Mouse (Mus musculus) spleen, postnatal 14 days (tissue): ENCODE measurements around the gene Tnr.

Experiments
- DNase-seq, 2 experiments: peaks; one replicate each; pipeline ENCODE4 v3.0.0; 2021 to 2022; ENCODE audit warnings: low spot score in 2 of 2

The Tnr gene

GRCm38 (mm10) chr1:159629822-159630589 is 106.4 kb downstream of the Tnr start:
- DNase-seq = no peak

DNA sequence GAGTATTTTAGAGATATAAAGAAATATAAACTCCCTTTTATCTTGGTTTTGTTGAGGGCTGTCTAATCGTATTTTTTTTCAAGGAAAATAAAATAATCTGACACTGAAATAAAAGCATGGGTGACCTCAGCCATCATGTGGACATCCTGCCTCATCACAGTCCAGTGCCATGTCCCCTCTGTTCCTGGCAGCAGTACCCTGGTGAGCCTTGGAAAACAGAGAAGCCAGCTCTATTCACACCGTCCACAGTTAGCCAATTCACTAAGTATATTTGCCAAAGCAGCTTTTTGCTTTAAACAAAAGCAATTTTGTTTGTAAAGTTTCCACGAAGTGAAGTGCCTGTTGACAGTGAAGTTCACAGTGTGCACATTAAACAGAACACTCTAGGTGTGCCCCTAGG is 109.0 kb downstream of the Tnr start:
- DNase-seq = no peak

GRCm38 (mm10) chr1:159639408-159639807 is 115.8 kb downstream of the Tnr start:
- DNase-seq = no peak

GRCm38 (mm10) chr1:159645719-159646118 is 122.2 kb downstream of the Tnr start:
- no peak for DNase-seq

GRCm38 (mm10) chr1:159650486-159650885 is 126.9 kb downstream of the Tnr start:
- DNase-seq = no peak

DNA sequence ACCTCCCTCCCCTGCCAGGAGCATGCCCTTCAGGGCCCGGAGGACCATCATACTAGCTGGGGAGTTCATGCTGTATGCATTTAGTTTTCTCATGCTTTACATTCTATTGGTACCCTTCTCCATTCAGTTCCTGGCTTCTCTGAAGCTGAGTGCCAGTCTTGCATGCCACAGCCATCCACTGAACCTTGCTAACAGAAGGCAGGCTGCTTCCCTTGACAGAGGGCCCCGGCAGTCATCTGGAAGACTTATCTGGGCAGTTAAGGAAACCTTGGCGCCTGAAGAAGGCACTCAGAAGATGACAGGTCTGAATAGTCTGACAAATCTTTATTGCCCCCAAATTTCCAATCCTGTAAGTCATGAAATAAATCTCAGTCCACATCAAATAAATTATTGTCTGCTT is 131.7 kb downstream of the Tnr start:
- no peak for DNase-seq

DNA sequence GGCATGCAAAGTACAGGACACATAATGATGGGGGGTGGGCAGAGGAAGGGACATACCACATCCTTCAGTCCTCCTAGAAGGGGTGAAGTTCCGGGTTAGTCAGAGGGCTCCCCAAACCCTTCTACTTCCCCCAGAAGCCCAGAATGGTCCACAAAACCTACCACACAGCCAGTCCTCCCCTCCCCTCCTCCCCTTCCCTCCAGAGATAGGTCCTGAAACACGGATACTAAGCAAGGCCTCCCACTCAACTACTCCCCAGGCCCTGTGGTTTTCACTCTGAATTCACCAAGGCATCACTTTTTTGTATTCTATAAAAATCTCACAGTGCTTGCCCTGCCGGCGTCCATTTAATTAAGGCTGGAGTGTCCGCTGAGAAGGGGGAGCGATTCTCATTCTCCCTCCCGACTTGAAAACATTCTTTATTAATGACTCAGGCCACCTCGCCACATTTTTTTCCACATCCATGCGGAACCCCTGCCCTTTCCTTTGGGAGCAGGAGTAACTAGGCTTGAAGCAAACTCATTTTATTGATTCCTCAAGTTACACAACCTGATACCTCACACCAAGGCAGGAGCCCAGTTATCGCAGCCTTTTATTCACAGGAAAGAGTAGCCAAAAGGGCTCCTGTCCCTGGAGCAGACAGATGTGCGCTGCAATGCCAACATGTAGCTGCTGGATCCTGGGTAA is 134.4 kb downstream of the Tnr start:
- no peak for DNase-seq

DNA sequence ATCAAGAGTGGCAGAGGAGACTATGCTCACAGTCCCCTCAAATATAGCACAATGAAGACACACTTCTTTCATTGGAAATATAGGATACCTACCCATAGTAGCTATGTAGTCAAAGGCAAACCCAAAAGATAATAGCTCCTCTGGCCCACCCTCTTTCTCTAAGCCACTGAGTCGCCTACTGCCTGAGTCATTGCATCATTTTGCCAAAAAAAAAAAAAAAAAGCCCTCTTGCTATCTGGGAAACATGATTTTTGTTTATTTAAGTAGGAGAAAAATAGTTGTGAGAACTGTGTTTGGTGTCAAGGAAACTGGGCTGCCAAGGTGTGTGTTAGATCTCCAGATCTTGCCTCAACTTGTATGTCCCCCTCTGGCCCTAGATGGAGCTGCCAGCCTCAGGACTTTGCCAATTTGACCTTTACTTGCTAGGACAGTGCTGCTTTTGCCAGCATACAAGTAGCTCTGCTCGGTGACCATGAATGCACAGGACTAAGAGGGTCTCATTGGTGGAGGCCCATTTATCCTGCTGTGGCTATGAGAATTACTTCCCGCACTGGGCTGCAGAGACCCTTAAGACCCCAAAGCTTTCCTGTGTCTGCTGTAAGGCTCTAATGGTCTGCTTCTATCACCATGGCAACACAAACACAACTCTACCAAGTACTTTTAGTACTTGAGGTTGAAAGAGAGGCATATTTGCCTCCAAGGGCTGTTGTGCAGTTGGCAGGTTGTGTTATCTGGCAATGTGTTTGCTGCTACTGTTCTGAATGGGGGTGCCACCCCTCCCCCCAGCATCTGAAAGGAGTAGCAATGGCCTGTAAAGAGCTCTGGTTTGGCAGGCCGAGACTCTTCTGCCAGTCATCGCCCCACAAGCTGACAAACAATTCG is 137.3 kb downstream of the Tnr start:
- no peak for DNase-seq

- DNase-seq = no peak
Observed at GRCm38 (mm10) chr1:159664496-159664895, 140.9 kb downstream of the Tnr start.

DNA sequence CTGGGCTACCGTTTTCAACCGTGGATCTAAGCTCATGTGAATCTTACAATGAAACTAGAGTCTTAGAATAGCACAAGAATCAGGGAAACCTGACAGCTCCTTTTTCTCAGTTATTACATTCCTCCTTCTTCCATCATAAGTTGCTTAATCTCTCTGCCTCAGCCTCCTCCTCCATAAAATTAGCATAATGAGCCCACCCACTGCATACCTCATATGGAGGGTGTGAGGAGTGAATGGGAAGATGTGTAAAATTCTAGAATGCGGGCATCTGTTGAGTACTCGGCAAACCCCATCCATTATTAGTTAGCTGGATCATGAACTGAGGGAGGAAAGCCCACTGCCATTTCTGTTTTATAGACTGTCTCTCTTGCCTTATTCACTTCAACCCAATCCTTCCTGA is 141.4 kb downstream of the Tnr start:
- no peak for DNase-seq

DNA sequence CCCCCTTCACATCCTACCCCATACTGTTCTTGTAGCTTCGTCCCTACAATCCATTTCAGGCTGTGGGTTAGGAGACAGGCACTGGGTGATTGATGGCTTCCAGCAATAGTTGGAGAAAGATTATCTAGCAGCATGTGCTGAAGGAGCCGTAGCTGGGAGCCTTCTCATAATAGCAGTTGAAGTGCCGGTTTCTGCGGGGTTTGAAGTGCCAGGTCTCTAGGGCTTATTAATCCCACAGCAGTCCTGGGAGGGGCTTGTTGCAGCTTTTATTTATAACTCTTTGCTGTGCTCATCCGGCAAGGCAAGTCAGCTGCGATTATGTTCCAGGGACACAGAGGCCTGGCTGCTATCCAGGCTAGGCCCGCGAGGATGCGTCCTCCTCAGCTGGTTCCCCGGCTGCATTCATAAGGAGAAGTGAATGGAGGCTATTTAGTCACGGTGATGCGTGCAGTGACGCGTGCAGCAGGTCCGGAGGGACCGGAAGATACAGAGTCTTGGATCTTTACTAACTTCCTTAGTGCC is 147.1 kb downstream of the Tnr start:
- no peak for DNase-seq

- DNase-seq = no peak
Observed at GRCm38 (mm10) chr1:159671181-159671580, 147.6 kb downstream of the Tnr start.

- DNase-seq = no peak
Observed at GRCm38 (mm10) chr1:159674240-159674639, 150.7 kb downstream of the Tnr start.

- DNase-seq = no peak
Observed at GRCm38 (mm10) chr1:159675472-159675871, 151.9 kb downstream of the Tnr start.

- no peak for DNase-seq
Observed at GRCm38 (mm10) chr1:159678221-159678935, 154.8 kb downstream of the Tnr start.

GRCm38 (mm10) chr1:159681252-159681651 is 157.7 kb downstream of the Tnr start:
- no peak for DNase-seq

DNA sequence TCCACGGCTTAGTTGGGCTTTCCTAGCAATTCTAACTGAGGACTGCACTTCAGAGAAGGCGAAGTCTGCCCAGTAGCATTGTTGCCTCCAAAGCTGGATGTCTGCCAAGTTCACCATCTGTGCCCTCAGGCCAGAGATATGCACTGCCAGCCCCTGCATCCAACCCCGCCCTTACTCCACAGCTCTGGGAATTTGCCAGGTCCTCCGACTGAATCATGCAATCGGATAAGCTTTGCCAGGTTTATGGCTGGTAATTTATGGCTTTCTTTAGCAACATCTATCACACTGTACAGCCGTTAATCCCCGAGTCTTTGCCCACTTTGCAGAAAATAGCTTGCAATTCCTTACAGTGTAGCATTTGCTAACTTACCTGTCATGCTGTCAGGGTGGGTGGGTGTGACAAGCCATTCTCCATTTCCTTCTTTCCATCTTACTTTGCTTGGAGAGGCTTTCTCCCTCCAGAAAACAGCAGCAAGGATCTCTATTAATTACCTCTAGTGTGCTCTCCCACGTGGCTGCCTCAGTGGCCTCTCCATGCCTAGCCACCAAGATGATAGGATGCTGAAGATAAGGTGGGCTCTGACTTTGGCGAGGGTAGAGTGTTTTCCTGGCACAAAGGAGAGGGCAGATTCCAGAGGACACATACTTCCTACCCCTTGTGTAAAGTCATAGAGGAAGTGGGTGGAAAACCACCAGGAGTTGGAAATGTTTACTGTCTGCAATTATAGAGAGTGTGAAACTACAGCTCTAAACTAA is 163.1 kb downstream of the Tnr start:
- peak; percentile 15 to 51 for DNase-seq

DNA sequence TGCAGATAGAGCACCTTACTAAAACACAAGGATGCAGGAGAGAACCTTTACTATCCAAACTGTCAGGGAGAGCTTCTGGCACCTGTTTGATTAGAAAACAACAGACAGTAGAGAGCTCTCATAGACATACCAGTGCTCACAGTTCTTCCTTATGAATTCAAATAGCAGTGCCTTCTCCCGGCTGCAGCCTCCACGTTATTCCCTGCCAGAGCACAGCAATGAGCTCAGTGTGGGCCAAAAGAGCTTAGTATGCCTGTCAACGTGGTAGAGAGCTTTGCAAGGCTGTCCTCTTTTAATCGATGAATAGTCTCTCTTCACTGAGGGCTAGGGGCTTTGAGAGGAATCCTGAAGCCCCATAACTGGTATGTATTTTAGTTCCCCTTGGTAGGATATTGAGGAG is 173.1 kb downstream of the Tnr start:
- no peak for DNase-seq

- no peak for DNase-seq
Observed at GRCm38 (mm10) chr1:159702038-159702437, 178.5 kb downstream of the Tnr start.

DNA sequence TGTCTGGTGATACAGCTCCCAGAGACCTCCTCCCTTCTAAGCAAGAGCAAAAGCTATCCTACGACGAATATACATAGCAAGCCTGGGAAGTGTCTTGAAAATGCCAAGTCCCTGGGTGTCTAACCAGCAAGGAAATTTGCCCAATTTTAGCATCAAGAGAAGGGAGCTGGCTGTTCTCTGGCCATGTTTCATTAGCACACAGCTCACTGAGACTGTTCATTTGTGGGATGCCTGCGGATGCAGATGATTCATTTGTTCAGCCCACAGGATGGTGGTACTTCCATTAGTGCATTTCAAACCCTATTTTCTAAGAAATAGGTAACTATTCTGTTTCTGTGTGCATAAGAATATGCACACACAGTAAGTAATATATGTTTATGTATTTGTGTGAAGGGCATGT is 181.4 kb downstream of the Tnr start:
- DNase-seq = no peak

GRCm38 (mm10) chr1:159716301-159716700 is 192.7 kb downstream of the Tnr start:
- no peak for DNase-seq
